Mouse (Mus musculus): ENCODE data around the gene Ccdc144b. TPM values are rescaled to one million over a fixed set of nuclear protein-coding genes. Genes with fewer than 3 reads are reported as not detected.

Gene Ccdc144b
- polyA plus RNA-seq, 1 experiment from 2014 or later: not detected

GRCm38 (mm10) chr3:35971149-35971548, 82.2 kb downstream of the Ccdc144b start:
- no peak overlapping the region for H3K4me3 ChIP-seq
- no peaks in the 10 kb centered on the region for H3K9me3 ChIP-seq (replicated peaks)
- no peak for ATAC-seq
- H3K4me1 ChIP-seq: peaks cover 9% of the 10 kb centered on the region; the same call in 1 of the 2 replicates
- no peaks in the 10 kb centered on the region for H3K27me3 ChIP-seq (replicated peaks)
- H3K9ac ChIP-seq: no peak overlapping the region
- H3K4me2 ChIP-seq: no peak overlapping the region
- H3K36me3 ChIP-seq: peaks cover 34% of the 10 kb centered on the region
- WGBS (ENCODE audit: insufficient replicate concordance): 84% methylated on average over 12 of the region's 12 CpGs
- H3K27ac ChIP-seq: no peak overlapping the region

- no peaks in the 10 kb centered on the region for H3K27me3 ChIP-seq (replicated peaks)
- WGBS (ENCODE audit: insufficient replicate concordance): 81% methylated on average over 4 of the region's 4 CpGs
- H3K36me3 ChIP-seq: peaks cover 31% of the 10 kb centered on the region
- ATAC-seq: no peak
- peaks cover 9% of the 10 kb centered on the region; the same call in 1 of the 2 replicates for H3K4me1 ChIP-seq
- H3K9me3 ChIP-seq (replicated peaks): no peaks in the 10 kb centered on the region
- no peak overlapping the region for H3K27ac ChIP-seq
- H3K9ac ChIP-seq: no peak overlapping the region
- H3K4me3 ChIP-seq: no peak overlapping the region
- H3K4me2 ChIP-seq: no peak overlapping the region
These were observed 82.9 kb downstream of the Ccdc144b start for GRCm38 (mm10) chr3:35970441-35970840.

GRCm38 (mm10) chr3:35967366-35967921, 85.9 kb downstream of the Ccdc144b start:
- no peak for ATAC-seq
- H3K4me1 ChIP-seq: peaks cover 18% of the 10 kb centered on the region
- no peak overlapping the region for H3K9ac ChIP-seq
- H3K4me2 ChIP-seq: no peak overlapping the region
- H3K36me3 ChIP-seq: peaks cover 24% of the 10 kb centered on the region; the same call in 1 of the 2 replicates
- no peak overlapping the region for H3K4me3 ChIP-seq
- no peak overlapping the region for H3K27ac ChIP-seq
- H3K27me3 ChIP-seq (replicated peaks): no peaks in the 10 kb centered on the region
- WGBS (ENCODE audit: insufficient replicate concordance): 71% methylated on average over 8 of the region's 8 CpGs
- H3K9me3 ChIP-seq (replicated peaks): no peaks in the 10 kb centered on the region

GRCm38 (mm10) chr3:35966493-35966892, 86.9 kb downstream of the Ccdc144b start:
- Histone ChIP-seq H3K9ac (no peak overlapping the region), H3K4me1 (peaks cover 18% of the 10 kb centered on the region), H3K4me2 (no peak overlapping the region), H3K9me3 (replicated peaks) (no peaks in the 10 kb centered on the region), H3K27me3 (replicated peaks) (no peaks in the 10 kb centered on the region), H3K36me3 (peaks cover 15% of the 10 kb centered on the region; the same call in 1 of the 2 replicates), H3K27ac (no peak overlapping the region), H3K4me3 (no peak overlapping the region)
- 33% methylated on average over 2 of the region's 2 CpGs for WGBS (ENCODE audit: insufficient replicate concordance)
- ATAC-seq: no peak

GRCm38 (mm10) chr3:35964928-35965327, 88.4 kb downstream of the Ccdc144b start:
- Histone ChIP-seq H3K4me2 (no peak overlapping the region), H3K27ac (no peak overlapping the region), H3K9me3 (replicated peaks) (no peaks in the 10 kb centered on the region), H3K27me3 (replicated peaks) (no peaks in the 10 kb centered on the region), H3K9ac (no peak overlapping the region), H3K36me3 (peaks cover 11% of the 10 kb centered on the region; the same call in 1 of the 2 replicates), H3K4me1 (peaks cover 18% of the 10 kb centered on the region), H3K4me3 (no peak overlapping the region)
- 23% methylated on average over 4 of the region's 4 CpGs for WGBS (ENCODE audit: insufficient replicate concordance)
- ATAC-seq: peak; percentile 72

GRCm38 (mm10) chr3:35963921-35964320, 89.4 kb downstream of the Ccdc144b start:
- Histone ChIP-seq H3K27me3 (replicated peaks) (no peaks in the 10 kb centered on the region), H3K36me3 (peaks cover 7% of the 10 kb centered on the region; the same call in 1 of the 2 replicates), H3K4me3 (no peak overlapping the region), H3K9me3 (replicated peaks) (no peaks in the 10 kb centered on the region), H3K4me1 (peaks cover 18% of the 10 kb centered on the region), H3K4me2 (no peak overlapping the region), H3K27ac (no peak overlapping the region), H3K9ac (no peak overlapping the region)
- 81% methylated on average over 5 of the region's 5 CpGs for WGBS (ENCODE audit: insufficient replicate concordance)
- ATAC-seq: no peak

GRCm38 (mm10) chr3:35963401-35963800, 89.9 kb downstream of the Ccdc144b start:
- WGBS (ENCODE audit: insufficient replicate concordance): 75% methylated on average over 4 of the region's 4 CpGs
- H3K4me3 ChIP-seq: no peak overlapping the region
- peaks cover 18% of the 10 kb centered on the region for H3K4me1 ChIP-seq
- H3K4me2 ChIP-seq: no peak overlapping the region
- ATAC-seq: no peak
- H3K9me3 ChIP-seq (replicated peaks): no peaks in the 10 kb centered on the region
- H3K9ac ChIP-seq: no peak overlapping the region
- H3K36me3 ChIP-seq: peaks cover 7% of the 10 kb centered on the region; the same call in 1 of the 2 replicates
- no peak overlapping the region for H3K27ac ChIP-seq
- H3K27me3 ChIP-seq (replicated peaks): no peaks in the 10 kb centered on the region

- H3K36me3 ChIP-seq: peaks cover 7% of the 10 kb centered on the region; the same call in 1 of the 2 replicates
- no peak for ATAC-seq
- H3K4me2 ChIP-seq: no peak overlapping the region
- H3K27ac ChIP-seq: no peak overlapping the region
- no peak overlapping the region for H3K4me3 ChIP-seq
- no peak overlapping the region for H3K9ac ChIP-seq
- WGBS (ENCODE audit: insufficient replicate concordance): 70% methylated on average over 5 of the region's 5 CpGs
- peaks cover 18% of the 10 kb centered on the region for H3K4me1 ChIP-seq
- no peaks in the 10 kb centered on the region for H3K9me3 ChIP-seq (replicated peaks)
- H3K27me3 ChIP-seq (replicated peaks): no peaks in the 10 kb centered on the region
These were observed 90.4 kb downstream of the Ccdc144b start for GRCm38 (mm10) chr3:35962967-35963366.

Other genes starting within 250 kb of the Ccdc144b start
- 92.7 and 96.5 TPM in 2 replicates for gene Dcun1d1, start 116.1 kb downstream of the Ccdc144b start, polyA plus RNA-seq (2016; fragmentation: Nextera tagmentation; extraction: Ambion mirVana)
- gene Mccc1, start 52.9 kb downstream of the Ccdc144b start, polyA plus RNA-seq (2016; fragmentation: Nextera tagmentation; extraction: Ambion mirVana): 15.3 and 18.2 TPM in 2 replicates
- 42.0 and 44.4 TPM in 2 replicates for gene Acad9, start 12.4 kb upstream of the Ccdc144b start, polyA plus RNA-seq (2016; fragmentation: Nextera tagmentation; extraction: Ambion mirVana)
- gene D3Ertd254e, start 97.5 kb upstream of the Ccdc144b start, polyA plus RNA-seq (2016; fragmentation: Nextera tagmentation; extraction: Ambion mirVana): 1.7 and 2.2 TPM in 2 replicates
- gene Qrfpr, start 168.8 kb upstream of the Ccdc144b start, polyA plus RNA-seq (2016; fragmentation: Nextera tagmentation; extraction: Ambion mirVana): 0.10 TPM in 1 of 2 replicates, not detected in the other

Measured in liver, embryonic 12.5 days (tissue).